Mouse (Mus musculus): ENCODE results near the gene Serpinc1. TPM values are rescaled to one million over a fixed set of nuclear protein-coding genes. Genes with fewer than 3 reads are reported as not detected.
"Not testable (repeated sequence)": the region's sequence is repeated elsewhere in the genome, so short reads cannot be mapped to it uniquely, and the experiment has no call there.

The Serpinc1 gene
- polyA plus RNA-seq, 1 experiment: 14.1 TPM

DNA sequence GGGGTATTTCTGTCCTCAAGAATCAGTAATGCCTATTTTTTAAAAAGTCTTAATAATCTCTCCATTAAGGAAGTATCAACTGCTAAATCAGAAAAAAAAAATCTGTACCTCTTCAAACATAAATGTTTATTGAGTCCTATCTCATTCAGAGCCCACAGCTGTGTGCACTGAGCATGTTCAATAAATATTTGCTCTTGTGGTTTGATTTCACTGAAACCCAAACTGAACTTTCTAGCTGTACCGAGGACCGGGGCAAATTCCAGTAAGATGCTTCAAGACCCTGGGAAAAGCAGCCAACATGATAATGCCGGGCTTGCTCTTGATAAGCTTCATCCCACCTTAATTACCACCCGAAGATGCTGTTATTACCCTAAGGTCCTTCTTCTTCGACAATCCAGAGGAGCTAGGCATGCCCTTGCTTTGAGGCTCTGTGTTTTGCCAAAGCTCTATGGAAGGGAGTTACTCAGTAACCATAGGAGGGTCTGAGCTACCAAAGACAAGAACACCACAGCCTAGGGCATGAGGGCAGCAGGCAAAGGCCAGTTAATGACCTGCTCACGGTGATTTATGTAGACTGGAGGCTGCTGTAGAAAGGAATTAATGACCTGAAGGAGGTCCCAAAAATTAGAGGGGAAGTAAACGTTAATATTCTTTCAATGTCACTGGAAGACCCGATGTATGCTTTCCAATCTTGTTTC, 2.3 kb downstream of the Serpinc1 start:
- no peak overlapping the region for H3K27ac ChIP-seq (ENCODE audit: control insufficient read depth, insufficient read depth, low read depth, low read length, poor library complexity)
- TF ChIP-seq CTCF (IDR thresholded peaks at IDR 0.05; ENCODE audit: control insufficient read depth, insufficient read depth, low read length) (no peak), POLR2A (IDR thresholded peaks at IDR 0.05; ENCODE audit: borderline replicate concordance, control insufficient read depth, low read depth, low read length) (no peak)
- 85% methylated on average over 8 of the region's 8 CpGs for WGBS
- no peak overlapping the region for H3K4me3 ChIP-seq (replicated peaks; ENCODE audit: control insufficient read depth, low read depth, low read length)
- no peaks in the 10 kb centered on the region for H3K4me1 ChIP-seq (ENCODE audit: control insufficient read depth, insufficient read depth, low read length)

DNA sequence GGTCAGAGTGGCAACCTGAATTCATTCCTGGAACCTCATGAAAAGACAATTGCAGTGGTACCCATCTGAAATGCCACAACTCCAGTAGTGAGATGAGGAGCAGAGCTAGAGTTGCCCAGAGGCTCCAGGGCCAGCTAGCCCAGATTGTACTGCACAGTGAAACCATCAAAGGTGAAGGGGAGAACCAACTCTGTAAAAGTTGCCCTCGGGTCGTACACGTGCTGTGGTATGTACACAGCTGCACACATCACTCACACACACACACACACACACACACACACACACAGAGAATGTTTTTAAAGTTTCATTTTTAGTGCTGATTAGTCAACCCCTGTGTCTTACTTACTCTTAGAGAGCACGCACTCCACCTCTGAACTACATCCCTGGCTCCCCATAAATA, 3.0 kb downstream of the Serpinc1 start:
- H3K4me3 ChIP-seq (replicated peaks; ENCODE audit: control insufficient read depth, low read depth, low read length): no peak overlapping the region
- no peak overlapping the region for H3K27ac ChIP-seq (ENCODE audit: control insufficient read depth, insufficient read depth, low read depth, low read length, poor library complexity)
- TF ChIP-seq POLR2A (IDR thresholded peaks at IDR 0.05; ENCODE audit: borderline replicate concordance, control insufficient read depth, low read depth, low read length): no peak
- no peak for TF ChIP-seq CTCF (IDR thresholded peaks at IDR 0.05; ENCODE audit: control insufficient read depth, insufficient read depth, low read length)
- no peaks in the 10 kb centered on the region for H3K4me1 ChIP-seq (ENCODE audit: control insufficient read depth, insufficient read depth, low read length)
- 94% methylated on average over 4 of the region's 4 CpGs for WGBS

DNA sequence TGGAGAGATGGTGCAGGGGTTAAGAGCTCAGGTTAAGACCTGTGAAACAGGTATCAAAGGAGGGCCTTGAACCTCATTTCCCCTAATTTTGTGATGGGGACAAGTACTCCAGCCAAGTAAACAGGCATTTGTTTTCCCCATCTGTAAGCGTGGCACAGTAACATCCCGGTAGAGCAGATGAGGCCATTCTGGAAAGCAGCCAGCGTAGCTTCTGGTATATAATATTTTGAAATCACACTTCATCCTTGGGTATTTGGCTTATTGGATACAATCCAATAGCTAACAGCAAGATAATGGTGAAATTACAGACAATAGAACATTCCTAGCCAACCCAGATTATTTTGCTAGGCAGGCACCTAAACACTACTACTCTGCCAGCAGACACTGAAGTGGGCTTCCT, 4.5 kb downstream of the Serpinc1 start:
- H3K27ac ChIP-seq (ENCODE audit: control insufficient read depth, insufficient read depth, low read depth, low read length, poor library complexity): no peak overlapping the region
- TF ChIP-seq CTCF (IDR thresholded peaks at IDR 0.05; ENCODE audit: control insufficient read depth, insufficient read depth, low read length) (no peak), POLR2A (IDR thresholded peaks at IDR 0.05; ENCODE audit: borderline replicate concordance, control insufficient read depth, low read depth, low read length) (no peak)
- 59% methylated on average over 3 of the region's 3 CpGs for WGBS
- no peak overlapping the region for H3K4me3 ChIP-seq (replicated peaks; ENCODE audit: control insufficient read depth, low read depth, low read length)
- no peaks in the 10 kb centered on the region for H3K4me1 ChIP-seq (ENCODE audit: control insufficient read depth, insufficient read depth, low read length)

DNA sequence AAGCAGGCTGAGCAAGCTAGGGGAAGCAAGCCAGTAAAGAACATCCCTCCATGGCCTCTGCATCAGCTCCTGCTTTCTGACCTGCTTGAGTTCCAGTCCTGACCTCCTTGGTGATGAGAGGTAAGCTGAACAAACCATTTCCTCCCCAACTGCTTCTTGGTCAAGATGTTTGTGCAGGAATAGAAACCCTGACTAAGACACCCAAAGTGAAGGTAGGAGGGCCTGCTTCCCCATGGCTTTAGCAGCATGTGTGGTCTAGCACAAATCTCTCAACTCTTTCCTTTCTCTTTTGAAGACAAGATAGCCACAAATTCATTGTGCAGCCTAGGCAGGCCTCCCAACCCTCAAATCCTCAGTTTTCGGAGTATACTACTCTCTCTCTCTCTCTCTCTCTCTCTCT, 6.3 kb downstream of the Serpinc1 start:
- WGBS: 63% methylated on average over 1 of the region's 1 CpGs
- H3K4me1 ChIP-seq (ENCODE audit: control insufficient read depth, insufficient read depth, low read length); H3K4me3 ChIP-seq (replicated peaks; ENCODE audit: control insufficient read depth, low read depth, low read length); H3K27ac ChIP-seq (ENCODE audit: control insufficient read depth, insufficient read depth, low read depth, low read length, poor library complexity): not testable (repeated sequence)

DNA sequence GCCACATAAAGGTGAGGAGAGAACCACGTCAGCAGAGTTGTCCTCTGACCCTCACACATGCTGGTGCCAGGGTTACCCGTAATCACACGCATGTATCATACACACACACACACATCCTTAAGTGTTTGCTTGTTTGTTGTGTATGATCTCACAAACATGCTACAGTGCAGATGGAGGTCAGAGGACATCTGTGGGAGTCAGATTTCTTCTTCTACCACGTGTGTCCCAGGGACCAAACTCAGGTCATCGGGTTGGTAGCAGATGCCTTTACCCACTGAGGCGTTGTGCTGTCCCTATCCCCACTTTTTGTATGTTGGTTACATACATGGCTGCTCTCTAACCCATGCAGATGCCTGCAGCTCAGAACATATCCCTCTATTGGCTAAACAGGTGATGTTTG, 7.1 kb downstream of the Serpinc1 start:
- no peaks in the 10 kb centered on the region for H3K4me1 ChIP-seq (ENCODE audit: control insufficient read depth, insufficient read depth, low read length)
- TF ChIP-seq POLR2A (IDR thresholded peaks at IDR 0.05; ENCODE audit: borderline replicate concordance, control insufficient read depth, low read depth, low read length) (no peak), CTCF (IDR thresholded peaks at IDR 0.05; ENCODE audit: control insufficient read depth, insufficient read depth, low read length) (no peak)
- WGBS: 84% methylated on average over 6 of the region's 6 CpGs
- H3K4me3 ChIP-seq (replicated peaks; ENCODE audit: control insufficient read depth, low read depth, low read length): no peak overlapping the region
- H3K27ac ChIP-seq (ENCODE audit: control insufficient read depth, insufficient read depth, low read depth, low read length, poor library complexity): no peak overlapping the region

DNA sequence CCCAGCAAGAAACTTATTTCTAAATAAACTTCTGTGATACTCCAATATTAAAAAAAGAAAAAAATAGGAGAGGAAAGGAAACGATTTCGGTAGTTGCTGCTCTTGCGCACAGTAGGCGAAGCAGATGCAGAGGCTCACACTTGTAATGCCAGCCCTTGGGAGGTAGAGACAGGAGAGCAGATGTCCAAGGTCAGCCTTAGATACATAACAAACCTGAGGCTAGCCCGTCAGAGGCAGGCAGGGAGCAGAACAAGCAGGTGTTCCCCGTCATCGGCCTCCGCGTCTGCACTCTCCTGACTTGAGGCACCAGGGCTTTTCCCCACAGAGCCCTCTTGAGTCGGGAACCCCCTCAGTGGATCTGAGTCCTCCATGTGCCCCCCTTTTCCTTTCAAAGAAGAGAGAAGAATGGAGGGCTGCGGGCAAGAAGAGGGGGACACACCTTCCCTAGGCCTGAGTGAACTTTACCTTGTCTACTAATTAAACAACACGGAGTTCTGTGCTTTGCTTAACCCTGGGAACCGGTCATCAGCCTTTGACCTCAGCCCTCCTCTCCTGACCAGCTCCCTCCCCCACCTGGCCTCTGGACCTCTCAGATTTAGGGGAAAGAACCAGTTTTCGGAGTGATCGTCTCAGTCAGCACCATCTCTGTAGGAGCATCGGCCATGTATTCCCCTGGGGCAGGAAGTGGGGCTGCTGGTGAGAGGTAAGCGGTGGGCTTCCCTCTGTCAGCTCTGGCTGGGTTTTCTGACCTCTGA, 8.7 kb downstream of the Serpinc1 start:
- Histone ChIP-seq H3K4me3 (replicated peaks; ENCODE audit: control insufficient read depth, low read depth, low read length) (no peak overlapping the region), H3K27ac (ENCODE audit: control insufficient read depth, insufficient read depth, low read depth, low read length, poor library complexity) (no peak overlapping the region), H3K4me1 (ENCODE audit: control insufficient read depth, insufficient read depth, low read length) (no peaks in the 10 kb centered on the region)
- TF ChIP-seq POLR2A (IDR thresholded peaks at IDR 0.05; ENCODE audit: borderline replicate concordance, control insufficient read depth, low read depth, low read length) (no peak), CTCF (IDR thresholded peaks at IDR 0.05; ENCODE audit: control insufficient read depth, insufficient read depth, low read length) (no peak)
- 85% methylated on average over 17 of the region's 17 CpGs for WGBS

DNA sequence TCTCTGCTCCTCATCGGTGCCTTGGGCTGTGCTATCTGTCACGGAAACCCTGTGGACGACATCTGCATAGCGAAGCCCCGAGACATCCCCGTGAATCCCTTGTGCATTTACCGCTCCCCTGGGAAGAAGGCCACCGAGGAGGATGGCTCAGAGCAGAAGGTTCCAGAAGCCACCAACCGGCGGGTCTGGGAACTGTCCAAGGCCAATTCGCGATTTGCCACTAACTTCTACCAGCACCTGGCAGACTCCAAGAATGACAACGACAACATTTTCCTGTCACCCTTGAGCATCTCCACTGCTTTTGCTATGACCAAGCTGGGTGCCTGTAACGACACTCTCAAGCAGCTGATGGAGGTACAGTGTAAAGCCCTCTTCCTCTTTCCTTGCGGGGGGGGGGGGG, 11.0 kb downstream of the Serpinc1 start:
- 85% methylated on average over 15 of the region's 15 CpGs for WGBS
- H3K4me1 ChIP-seq (ENCODE audit: control insufficient read depth, insufficient read depth, low read length): no peaks in the 10 kb centered on the region
- TF ChIP-seq POLR2A (IDR thresholded peaks at IDR 0.05; ENCODE audit: borderline replicate concordance, control insufficient read depth, low read depth, low read length): no peak
- no peak for TF ChIP-seq CTCF (IDR thresholded peaks at IDR 0.05; ENCODE audit: control insufficient read depth, insufficient read depth, low read length)
- H3K4me3 ChIP-seq (replicated peaks; ENCODE audit: control insufficient read depth, low read depth, low read length): no peak overlapping the region
- no peak overlapping the region for H3K27ac ChIP-seq (ENCODE audit: control insufficient read depth, insufficient read depth, low read depth, low read length, poor library complexity)

DNA sequence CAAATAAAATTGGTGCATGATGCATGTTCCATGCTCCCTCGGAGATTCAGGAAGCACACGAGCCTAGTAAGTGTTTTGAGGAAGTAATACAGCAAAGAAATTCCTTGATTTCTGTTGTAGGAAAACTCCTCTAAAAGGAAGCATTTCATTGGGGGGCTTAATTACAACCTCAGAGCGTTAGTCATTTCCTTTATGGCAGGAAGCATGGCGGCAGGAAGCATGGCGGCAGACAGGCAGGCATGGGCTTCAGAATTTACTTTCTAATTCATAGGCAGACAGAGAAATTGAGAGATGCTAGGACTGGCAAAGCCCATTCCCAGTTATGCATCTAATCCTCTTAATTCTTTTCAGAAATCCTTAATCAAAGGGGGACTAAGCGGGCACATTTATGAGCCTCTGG, 15.5 kb downstream of the Serpinc1 start:
- H3K4me3 ChIP-seq (replicated peaks; ENCODE audit: control insufficient read depth, low read depth, low read length): no peak overlapping the region
- TF ChIP-seq POLR2A (IDR thresholded peaks at IDR 0.05; ENCODE audit: borderline replicate concordance, control insufficient read depth, low read depth, low read length): no peak
- no peak for TF ChIP-seq CTCF (IDR thresholded peaks at IDR 0.05; ENCODE audit: control insufficient read depth, insufficient read depth, low read length)
- H3K27ac ChIP-seq (ENCODE audit: control insufficient read depth, insufficient read depth, low read depth, low read length, poor library complexity): no peak overlapping the region
- H3K4me1 ChIP-seq (ENCODE audit: control insufficient read depth, insufficient read depth, low read length): no peaks in the 10 kb centered on the region
- 44% methylated on average over 6 of the region's 6 CpGs for WGBS

Measured in bone marrow, adult 2 months (tissue).